Mouse (Mus musculus): Measurements from ENCODE around the gene Atp1b1. TPM values are rescaled to one million over a fixed set of nuclear protein-coding genes. Genes with fewer than 3 reads are reported as not detected.

Atp1b1 gene
- polyA plus RNA-seq (2011; ENCODE audit: insufficient read depth, insufficient read length, low replicate concordance, missing spikeins): 14.2 and 46.4 TPM in 2 replicates

GRCm38 (mm10) chr1:164458245-164458613, at the start of gene Atp1b1:
Gene Atp1b1, minus strand, starts transcription at chr1:164458355.
- H3K27ac ChIP-seq (ENCODE audit: control insufficient read depth, insufficient read depth, low read depth, low read length, poor library complexity): peak within 1 kb of the TSS; percentile 72
- peak within 1 kb of the TSS; percentile 85 for H3K4me3 ChIP-seq (replicated peaks; ENCODE audit: control insufficient read depth, low read depth, low read length)
- peaks cover 3% of the 10 kb centered on the region for H3K4me1 ChIP-seq (ENCODE audit: control insufficient read depth, insufficient read depth, low read length)
- peak; percentile 90 for TF ChIP-seq POLR2A (IDR thresholded peaks at IDR 0.05; ENCODE audit: borderline replicate concordance, control insufficient read depth, low read depth, low read length)
- TF ChIP-seq CTCF (IDR thresholded peaks at IDR 0.05; ENCODE audit: control insufficient read depth, insufficient read depth, low read length): no peak
- WGBS: 1% methylated on average over 35 of the region's 35 CpGs

GRCm38 (mm10) chr1:164505096-164505495, 46.9 kb upstream of the Atp1b1 start:
- 58% methylated on average over 3 of the region's 3 CpGs for WGBS
- Histone ChIP-seq H3K4me1 (ENCODE audit: control insufficient read depth, insufficient read depth, low read length) (no peaks in the 10 kb centered on the region), H3K27ac (ENCODE audit: control insufficient read depth, insufficient read depth, low read depth, low read length, poor library complexity) (no peak overlapping the region), H3K4me3 (replicated peaks; ENCODE audit: control insufficient read depth, low read depth, low read length) (no peak overlapping the region)
- TF ChIP-seq CTCF (IDR thresholded peaks at IDR 0.05; ENCODE audit: control insufficient read depth, insufficient read depth, low read length): no peak

GRCm38 (mm10) chr1:164503140-164503730, 45.1 kb upstream of the Atp1b1 start:
- Histone ChIP-seq H3K4me3 (replicated peaks; ENCODE audit: control insufficient read depth, low read depth, low read length) (peak overlapping the region; percentile 9), H3K27ac (ENCODE audit: control insufficient read depth, insufficient read depth, low read depth, low read length, poor library complexity) (no peak overlapping the region)

GRCm38 (mm10) chr1:164502231-164502630, 44.1 kb upstream of the Atp1b1 start:
- no peak overlapping the region for H3K27ac ChIP-seq (ENCODE audit: control insufficient read depth, insufficient read depth, low read depth, low read length, poor library complexity)
- no peaks in the 10 kb centered on the region for H3K4me1 ChIP-seq (ENCODE audit: control insufficient read depth, insufficient read depth, low read length)
- 79% methylated on average over 7 of the region's 7 CpGs for WGBS
- TF ChIP-seq CTCF (IDR thresholded peaks at IDR 0.05; ENCODE audit: control insufficient read depth, insufficient read depth, low read length) (no peak), POLR2A (IDR thresholded peaks at IDR 0.05; ENCODE audit: borderline replicate concordance, control insufficient read depth, low read depth, low read length) (no peak)
- H3K4me3 ChIP-seq (replicated peaks; ENCODE audit: control insufficient read depth, low read depth, low read length): no peak overlapping the region

More at GRCm38 (mm10) chr1:164503140-164503730, 45.1 kb upstream of the Atp1b1 start:
- WGBS: 57% methylated on average over 8 of the region's 8 CpGs
- H3K4me1 ChIP-seq (ENCODE audit: control insufficient read depth, insufficient read depth, low read length): no peaks in the 10 kb centered on the region
- TF ChIP-seq POLR2A (IDR thresholded peaks at IDR 0.05; ENCODE audit: borderline replicate concordance, control insufficient read depth, low read depth, low read length) (no peak), CTCF (IDR thresholded peaks at IDR 0.05; ENCODE audit: control insufficient read depth, insufficient read depth, low read length) (no peak)

DNA sequence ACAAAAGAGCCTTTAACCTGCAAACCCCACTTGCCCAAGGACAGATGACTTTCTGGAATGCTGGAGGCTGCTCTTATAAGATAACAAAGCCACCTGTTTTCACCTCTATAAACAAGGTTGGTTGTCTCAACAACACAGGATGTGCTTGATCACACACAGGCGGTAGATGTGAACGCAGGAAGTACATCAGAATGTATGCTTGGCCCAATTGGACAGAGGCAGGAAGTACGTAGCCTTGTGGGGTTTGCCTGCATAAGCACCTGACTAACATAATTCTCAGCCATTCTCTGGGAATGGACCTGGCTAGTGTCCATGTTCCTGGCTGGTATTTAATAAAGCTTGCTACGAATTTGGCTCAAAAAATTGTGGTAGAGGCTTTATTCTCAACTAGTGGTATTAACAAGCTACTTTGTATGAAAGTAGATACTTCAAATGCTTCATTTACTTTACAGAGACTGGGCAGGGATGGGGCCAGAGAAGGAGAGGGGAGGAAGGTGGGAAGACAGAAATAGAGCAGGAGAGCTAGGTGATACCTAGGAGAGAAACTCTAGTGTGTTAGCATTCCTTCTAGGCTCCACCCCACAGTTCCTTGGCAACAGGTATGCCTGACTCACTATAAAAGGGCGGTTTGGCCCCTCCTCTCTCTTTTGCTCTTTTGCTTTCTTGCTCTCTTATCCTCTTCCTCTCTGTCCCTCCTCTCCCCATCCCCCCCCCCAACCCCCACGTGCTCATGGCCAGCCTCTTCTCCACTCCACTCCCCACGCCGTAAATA, 36.8 kb upstream of the Atp1b1 start:
- TF ChIP-seq POLR2A (IDR thresholded peaks at IDR 0.05; ENCODE audit: borderline replicate concordance, control insufficient read depth, low read depth, low read length): no peak
- TF ChIP-seq CTCF (IDR thresholded peaks at IDR 0.05; ENCODE audit: control insufficient read depth, insufficient read depth, low read length): no peak
- WGBS: 73% methylated on average over 8 of the region's 8 CpGs
- no peaks in the 10 kb centered on the region for H3K4me1 ChIP-seq (ENCODE audit: control insufficient read depth, insufficient read depth, low read length)
- no peak overlapping the region for H3K4me3 ChIP-seq (replicated peaks; ENCODE audit: control insufficient read depth, low read depth, low read length)
- no peak overlapping the region for H3K27ac ChIP-seq (ENCODE audit: control insufficient read depth, insufficient read depth, low read depth, low read length, poor library complexity)

DNA sequence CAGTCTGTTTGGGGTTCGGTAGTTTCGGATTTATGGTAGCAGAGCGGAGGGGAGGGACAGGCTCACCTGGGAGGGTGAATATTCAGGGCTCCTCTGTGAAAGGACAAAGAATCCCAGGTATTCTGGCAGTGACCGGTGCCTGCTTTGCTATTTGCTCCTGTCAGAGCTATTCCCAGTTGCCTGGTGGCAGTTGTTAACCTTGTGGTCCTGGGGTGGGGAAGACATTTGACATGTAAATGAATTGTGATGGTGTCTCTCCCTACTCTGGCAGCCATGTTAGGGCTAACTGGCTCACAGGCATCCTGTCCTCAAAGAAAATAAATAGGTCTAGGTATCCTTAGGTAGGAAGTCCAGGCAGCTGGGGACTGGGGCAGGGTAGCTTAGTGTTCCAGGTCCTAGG, 36.1 kb upstream of the Atp1b1 start:
- 82% methylated on average over 4 of the region's 4 CpGs for WGBS
- no peak overlapping the region for H3K27ac ChIP-seq (ENCODE audit: control insufficient read depth, insufficient read depth, low read depth, low read length, poor library complexity)
- H3K4me3 ChIP-seq (replicated peaks; ENCODE audit: control insufficient read depth, low read depth, low read length): no peak overlapping the region
- H3K4me1 ChIP-seq (ENCODE audit: control insufficient read depth, insufficient read depth, low read length): no peaks in the 10 kb centered on the region
- no peak for TF ChIP-seq POLR2A (IDR thresholded peaks at IDR 0.05; ENCODE audit: borderline replicate concordance, control insufficient read depth, low read depth, low read length)
- TF ChIP-seq CTCF (IDR thresholded peaks at IDR 0.05; ENCODE audit: control insufficient read depth, insufficient read depth, low read length): no peak

DNA sequence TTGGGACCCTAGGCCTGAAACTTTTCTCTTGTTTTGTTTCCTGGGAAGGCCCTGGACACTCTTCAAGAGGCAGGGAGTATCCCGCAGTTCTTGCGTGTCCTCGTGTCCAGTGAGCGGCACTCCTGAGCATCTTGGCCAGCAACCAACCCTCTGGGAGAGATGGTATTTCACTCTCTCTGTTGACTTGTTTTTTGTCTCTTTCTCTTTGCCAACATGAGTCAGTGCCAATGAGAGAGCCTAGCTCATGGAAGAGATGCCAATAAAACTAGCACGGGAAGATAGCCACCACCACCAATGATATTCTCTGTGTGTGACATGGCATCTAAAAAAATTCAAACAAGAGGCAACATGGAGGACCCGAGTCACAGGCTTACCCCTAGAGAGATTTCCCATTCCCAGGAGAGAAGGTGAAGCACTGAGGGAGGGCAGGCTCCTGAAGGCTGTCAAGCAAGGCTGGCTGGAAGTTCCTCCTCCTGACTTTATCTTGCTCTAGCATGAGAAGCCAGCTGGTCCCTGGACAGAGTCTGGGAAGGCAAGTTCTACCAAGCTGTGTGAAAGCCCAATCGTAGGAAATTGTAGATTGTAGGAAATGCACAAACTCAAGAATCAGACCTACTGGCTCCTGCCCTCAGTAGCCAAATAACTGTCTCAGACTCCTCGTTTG, 35.0 kb upstream of the Atp1b1 start:
- Histone ChIP-seq H3K27ac (ENCODE audit: control insufficient read depth, insufficient read depth, low read depth, low read length, poor library complexity) (no peak overlapping the region), H3K4me1 (ENCODE audit: control insufficient read depth, insufficient read depth, low read length) (no peaks in the 10 kb centered on the region), H3K4me3 (replicated peaks; ENCODE audit: control insufficient read depth, low read depth, low read length) (no peak overlapping the region)
- 79% methylated on average over 8 of the region's 8 CpGs for whole genome bisulfite sequencing
- TF ChIP-seq POLR2A (IDR thresholded peaks at IDR 0.05; ENCODE audit: borderline replicate concordance, control insufficient read depth, low read depth, low read length): no peak
- no peak for TF ChIP-seq CTCF (IDR thresholded peaks at IDR 0.05; ENCODE audit: control insufficient read depth, insufficient read depth, low read length)

GRCm38 (mm10) chr1:164492476-164492875, 34.3 kb upstream of the Atp1b1 start:
- Histone ChIP-seq H3K4me3 (replicated peaks; ENCODE audit: control insufficient read depth, low read depth, low read length) (no peak overlapping the region), H3K4me1 (ENCODE audit: control insufficient read depth, insufficient read depth, low read length) (no peaks in the 10 kb centered on the region), H3K27ac (ENCODE audit: control insufficient read depth, insufficient read depth, low read depth, low read length, poor library complexity) (no peak overlapping the region)
- TF ChIP-seq POLR2A (IDR thresholded peaks at IDR 0.05; ENCODE audit: borderline replicate concordance, control insufficient read depth, low read depth, low read length) (no peak), CTCF (IDR thresholded peaks at IDR 0.05; ENCODE audit: control insufficient read depth, insufficient read depth, low read length) (no peak)
- WGBS: 73% methylated on average over 3 of the region's 3 CpGs

Data from bone marrow, adult 2 months (tissue).